Mouse (Mus musculus) kidney, adult 2 months (tissue): ENCODE measurements around the gene Ranbp17.

ENCODE experiments used
- CTCF ChIP-seq: fragments of 200-500 bp; conservative IDR thresholded peaks from 2 replicates; pipeline ENCODE4 v1.5.1; 2011; ENCODE audit warnings: low read depth, mild to moderate bottlenecking, control low read depth, low read length, moderate library complexity, mixed read lengths; ENCODE audit not compliant: insufficient read depth, insufficient read length
- POLR2A ChIP-seq: fragments of 200-500 bp; IDR thresholded peaks from one replicate; pipeline ENCODE4 v1.6.1; 2011; ENCODE audit warnings: low read depth, low read length, control low read depth

DNA sequence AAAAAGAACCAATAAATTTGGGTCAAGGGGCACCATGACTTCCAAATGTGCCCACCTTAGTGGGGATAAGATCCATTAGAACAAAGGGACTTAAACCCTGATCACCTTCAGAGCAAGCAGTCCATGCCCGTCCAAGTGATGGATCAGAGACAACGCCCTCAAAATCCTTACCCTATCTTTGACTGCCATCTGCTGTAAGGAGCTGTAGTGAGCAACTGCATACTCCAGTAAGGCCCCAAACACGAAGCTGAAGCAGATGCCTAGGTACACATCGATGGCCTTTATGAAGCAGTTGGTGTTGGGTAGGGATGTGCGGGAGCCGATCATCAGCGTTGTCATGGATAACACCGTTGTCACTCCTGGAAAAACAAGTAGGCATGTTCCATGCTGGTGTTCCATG, 40.6 kb upstream of the Ranbp17 start:
- TF ChIP-seq POLR2A: no peak
- peak; percentile 57 for TF ChIP-seq CTCF
